Mouse (Mus musculus) CD4-positive helper T cell, adult 2 months (primary cell): ENCODE results near the gene 1110008P14Rik.
A peak's percentile ranks its signal among the peaks of the same experiment; 100 is the strongest.
"Not testable (repeated sequence)": the region's sequence is repeated elsewhere in the genome, so short reads cannot be mapped to it uniquely, and the experiment has no call there.

ENCODE experiments used
- DNase-seq: peaks from one replicate; pipeline ENCODE4 v3.0.0-alpha.2; 2012; ENCODE audit warnings: low read depth, missing footprints, low spot score

The 1110008P14Rik gene

DNA sequence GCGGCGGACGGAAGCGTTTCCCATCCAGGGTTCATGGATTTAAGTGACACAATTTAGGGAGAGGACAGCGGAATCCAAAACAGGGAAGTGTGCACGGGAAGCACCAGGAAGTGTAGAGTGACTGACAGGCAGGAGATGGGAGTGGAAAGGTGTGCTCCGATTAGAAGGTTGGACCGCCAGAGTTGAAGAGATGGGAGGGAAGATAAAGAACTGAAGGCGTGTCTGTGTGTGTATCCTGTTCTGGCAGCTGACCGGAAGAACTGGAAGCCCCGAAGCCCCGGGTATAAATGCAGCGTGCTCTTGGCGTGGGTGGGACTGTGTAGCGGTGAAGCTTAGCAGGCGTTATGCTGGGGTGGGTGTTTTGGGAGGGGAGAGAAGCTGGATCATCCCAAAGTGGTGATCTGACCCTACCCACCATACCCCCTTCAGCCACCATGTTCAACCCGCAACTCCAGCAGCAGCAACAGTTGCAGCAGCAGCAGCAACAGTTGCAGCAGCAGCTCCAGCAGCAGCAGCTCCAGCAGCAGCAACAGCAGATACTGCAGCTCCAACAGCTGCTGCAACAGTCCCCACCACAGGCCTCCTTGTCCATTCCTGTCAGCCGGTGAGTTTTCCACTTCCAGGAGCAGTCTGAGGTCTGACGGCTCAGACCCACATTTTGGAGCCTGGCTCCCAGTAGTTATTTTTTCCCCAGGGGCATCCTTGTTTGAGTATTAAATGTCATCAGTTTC, 18.2 kb downstream of the 1110008P14Rik start:
- peak; percentile 59 for DNase-seq

DNA sequence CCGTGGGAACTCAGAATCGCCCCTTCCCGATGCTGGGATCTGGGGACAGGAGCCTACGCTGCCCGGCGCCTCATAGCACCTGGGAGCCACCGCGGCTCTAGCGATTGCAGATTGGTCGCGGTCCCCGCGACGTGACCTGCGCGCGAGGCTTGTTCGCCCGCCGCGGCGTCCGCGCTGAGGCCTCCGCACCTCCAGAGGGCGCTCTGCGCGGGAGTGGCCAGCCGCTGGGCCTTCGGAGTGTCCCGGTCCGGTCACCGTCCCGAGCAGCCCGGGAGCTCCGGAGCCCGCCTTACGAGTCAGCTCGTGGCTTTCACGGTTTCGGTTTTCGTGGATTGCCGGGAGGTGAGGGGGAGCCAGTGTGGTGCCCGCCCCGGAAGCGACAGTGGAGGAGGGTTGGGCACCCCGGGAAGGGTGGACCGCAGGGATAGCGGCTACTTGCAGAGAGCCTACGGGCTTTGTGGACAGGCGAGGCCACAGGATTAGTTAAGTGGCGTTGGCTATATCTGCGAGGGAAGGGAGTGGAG, 18.9 kb downstream of the 1110008P14Rik start:
- peak; percentile 89 for DNase-seq

DNA sequence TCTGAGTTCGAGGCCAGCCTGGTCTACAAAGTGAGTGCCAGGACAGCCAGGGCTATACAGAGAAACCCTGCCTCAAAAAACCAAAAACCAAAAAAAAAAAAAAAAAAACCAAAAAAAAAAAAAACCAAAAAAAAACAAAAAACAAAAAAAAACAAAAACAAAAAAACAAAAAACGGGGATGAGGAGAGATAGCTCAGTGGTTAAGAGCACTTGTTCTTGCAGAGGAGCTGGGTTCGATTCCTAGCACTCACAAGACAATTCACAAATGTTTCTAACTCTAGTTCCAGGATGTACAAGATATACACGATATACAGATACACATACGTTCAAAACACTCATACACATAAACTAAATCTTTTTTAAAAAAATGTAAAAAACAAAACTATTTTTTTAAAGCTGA, 19.5 kb downstream of the 1110008P14Rik start:
- not testable (repeated sequence) for DNase-seq

DNA sequence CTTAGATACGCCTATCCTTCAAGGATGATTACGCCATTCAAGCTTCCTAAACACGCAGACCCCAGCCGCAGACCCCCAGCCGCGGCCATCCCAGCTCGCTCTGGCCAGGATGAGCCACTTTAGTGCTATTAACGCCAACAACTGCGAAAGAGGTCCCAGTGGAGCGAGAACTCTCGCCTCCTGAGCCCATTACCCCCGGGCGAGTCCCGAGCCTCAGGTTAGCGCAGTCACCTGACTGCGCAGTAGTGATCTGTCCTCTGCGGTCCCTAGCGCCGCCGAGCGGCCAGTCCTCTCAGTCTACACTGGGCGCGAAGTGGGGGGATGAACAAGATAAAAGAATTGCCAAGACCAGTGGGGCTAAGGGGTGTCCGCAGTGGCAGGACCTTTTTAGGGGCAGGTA, 20.3 kb downstream of the 1110008P14Rik start:
- peak; percentile 70 for DNase-seq

DNA sequence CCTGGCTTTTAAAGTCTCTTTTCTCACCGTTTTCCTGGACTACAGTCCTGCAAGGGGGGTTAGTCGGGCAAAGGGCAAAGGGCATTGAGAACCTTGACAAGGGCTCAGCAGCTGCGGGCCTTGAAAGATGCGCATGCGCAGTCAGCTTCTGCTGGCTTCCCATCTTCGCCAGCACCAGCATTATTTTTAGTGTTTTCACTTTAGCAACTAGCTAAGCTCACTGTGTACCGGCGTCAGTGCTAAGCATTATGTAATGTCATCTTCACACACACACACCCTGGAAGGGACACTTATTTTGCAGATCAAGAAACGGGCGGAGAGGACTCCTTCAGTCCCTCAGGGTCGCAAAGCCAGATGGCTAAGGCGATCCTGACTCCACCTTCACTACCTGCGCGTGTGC, 21.0 kb downstream of the 1110008P14Rik start:
- peak; percentile 73 for DNase-seq

DNA sequence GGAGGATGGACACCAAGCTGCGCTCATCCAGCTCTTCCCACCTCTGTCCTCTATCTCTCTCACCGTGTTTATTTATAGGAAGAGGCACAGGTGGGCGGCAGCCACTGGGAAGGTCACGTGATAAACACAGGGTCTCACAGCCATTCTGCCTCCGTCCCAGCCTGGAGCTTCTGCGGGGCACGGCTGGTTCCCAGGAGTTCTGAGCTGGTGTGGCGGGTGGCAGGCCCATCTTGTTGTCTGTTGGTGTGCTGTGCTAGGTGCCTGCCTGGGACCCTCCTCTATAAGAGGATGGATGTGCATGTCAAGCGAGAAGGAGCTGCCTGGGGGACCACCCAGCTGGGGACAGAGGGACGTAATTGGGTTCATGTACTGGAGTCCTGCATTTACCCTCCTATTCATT, 23.4 kb downstream of the 1110008P14Rik start:
- DNase-seq: no peak

DNA sequence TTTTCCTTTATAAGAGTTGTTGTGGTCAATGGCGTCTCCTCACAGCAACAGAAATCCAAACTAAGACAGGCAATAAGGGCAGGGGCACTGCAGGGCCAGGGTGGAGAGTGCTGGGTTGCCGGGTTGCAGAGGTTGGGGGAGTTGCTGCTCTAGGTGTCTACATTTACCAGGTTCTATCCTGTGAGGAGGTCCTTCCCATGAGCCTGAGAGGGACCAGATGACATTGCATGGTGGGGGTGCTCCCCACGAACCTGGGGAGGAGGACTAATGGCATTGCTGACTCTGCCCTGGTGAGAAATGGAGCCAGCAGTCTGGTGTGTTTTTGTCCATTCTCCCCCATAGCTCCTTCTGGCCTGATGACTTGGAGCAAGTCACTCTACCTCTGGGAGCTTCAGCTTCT, 24.0 kb downstream of the 1110008P14Rik start:
- no peak for DNase-seq

DNA sequence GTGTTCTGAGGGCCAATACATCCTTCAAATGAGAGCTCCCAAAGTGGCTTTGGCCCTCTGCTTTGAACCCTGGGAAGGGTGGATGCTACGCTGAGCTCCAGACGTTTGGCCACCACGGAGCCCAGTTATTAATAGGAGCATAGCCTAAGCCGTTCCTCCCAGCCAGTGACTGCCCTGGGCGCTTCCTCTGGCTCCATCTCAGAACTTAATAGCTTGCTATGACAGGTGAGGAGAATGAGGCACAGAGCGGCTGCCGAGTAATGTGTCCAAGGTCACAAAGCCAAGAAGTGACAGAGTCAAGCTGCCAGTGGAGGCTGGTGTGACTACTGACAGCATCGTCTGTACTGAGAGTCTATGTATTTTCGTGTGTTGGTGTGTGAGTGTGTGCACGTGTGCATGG, 25.5 kb downstream of the 1110008P14Rik start:
- DNase-seq: no peak

DNA sequence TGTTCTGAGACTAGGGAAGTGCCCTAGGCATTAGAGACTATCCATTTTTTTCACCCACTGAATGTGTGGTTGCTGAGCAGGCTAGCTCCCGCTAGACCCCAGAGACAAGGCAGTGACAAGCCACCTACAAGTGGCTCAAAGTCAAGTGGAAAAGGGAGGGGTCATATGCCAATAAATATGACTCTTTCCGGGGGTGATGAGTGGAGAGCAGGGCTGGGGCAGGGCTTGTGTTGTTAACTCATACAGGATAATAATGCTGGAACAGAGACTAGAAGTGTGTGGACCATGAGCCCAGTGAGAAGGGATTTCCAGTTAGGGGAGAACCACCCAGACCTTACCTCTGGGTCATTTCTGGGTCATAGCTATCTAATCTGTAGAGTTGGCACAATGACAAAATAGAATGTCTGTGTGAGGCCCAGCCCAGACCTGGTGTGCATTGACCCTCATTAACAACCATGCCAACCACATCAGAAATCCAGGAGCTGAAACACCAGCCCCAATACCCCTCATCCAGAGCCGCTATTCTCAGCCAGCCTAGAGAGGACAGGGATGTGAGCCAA, 27.3 kb downstream of the 1110008P14Rik start:
- no peak for DNase-seq

DNA sequence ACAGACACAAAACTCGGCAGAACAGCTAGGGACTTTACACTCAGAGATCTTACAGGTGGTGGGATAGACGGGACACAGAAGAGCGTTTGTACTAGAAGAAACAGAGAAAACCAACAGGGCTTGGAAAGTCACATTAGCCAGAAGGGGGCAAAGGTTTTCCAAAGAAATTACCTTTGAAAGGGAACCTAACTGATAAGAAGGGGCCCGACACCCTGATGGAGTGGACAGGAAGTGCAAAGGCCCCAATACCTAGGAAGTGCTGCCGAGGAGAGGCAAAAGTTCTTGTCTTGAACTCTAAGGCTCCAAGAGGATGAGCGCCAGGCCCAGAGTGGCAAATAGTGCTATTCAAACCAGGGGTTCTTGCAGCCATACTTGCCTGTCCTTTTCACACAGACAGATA, 27.9 kb downstream of the 1110008P14Rik start:
- no peak for DNase-seq

DNA sequence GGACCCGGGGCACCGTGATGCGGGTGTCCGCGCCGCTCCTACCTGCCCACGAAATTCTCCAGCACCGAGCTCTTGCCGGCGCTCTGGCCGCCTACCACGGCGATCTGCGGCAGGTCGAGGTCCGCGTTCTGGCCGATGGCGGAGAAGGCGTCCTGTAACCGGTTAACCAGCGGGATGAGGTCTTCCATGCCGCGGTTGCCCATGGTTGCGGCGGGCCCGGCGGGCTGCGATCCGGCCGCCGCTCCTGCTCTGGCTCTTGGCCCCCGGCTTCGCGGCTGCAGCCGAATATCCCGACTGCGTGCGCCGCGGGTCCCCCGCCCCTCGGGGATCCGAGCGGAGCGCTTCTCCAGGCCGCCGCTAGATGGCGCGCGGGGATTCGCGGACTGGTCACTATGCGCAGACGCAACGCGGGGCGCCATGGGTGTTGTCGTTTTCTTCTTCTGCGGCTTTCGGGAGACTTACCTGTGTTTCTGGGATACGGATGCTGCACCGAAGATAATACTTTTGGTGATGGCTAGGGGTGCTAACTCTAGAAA, 28.7 kb downstream of the 1110008P14Rik start, which contains the start of gene Dnm1:
TSS of gene Dnm1 (minus strand) at position 332 of the 536 bp plus-strand sequence.
- DNase-seq: peak; percentile 86

DNA sequence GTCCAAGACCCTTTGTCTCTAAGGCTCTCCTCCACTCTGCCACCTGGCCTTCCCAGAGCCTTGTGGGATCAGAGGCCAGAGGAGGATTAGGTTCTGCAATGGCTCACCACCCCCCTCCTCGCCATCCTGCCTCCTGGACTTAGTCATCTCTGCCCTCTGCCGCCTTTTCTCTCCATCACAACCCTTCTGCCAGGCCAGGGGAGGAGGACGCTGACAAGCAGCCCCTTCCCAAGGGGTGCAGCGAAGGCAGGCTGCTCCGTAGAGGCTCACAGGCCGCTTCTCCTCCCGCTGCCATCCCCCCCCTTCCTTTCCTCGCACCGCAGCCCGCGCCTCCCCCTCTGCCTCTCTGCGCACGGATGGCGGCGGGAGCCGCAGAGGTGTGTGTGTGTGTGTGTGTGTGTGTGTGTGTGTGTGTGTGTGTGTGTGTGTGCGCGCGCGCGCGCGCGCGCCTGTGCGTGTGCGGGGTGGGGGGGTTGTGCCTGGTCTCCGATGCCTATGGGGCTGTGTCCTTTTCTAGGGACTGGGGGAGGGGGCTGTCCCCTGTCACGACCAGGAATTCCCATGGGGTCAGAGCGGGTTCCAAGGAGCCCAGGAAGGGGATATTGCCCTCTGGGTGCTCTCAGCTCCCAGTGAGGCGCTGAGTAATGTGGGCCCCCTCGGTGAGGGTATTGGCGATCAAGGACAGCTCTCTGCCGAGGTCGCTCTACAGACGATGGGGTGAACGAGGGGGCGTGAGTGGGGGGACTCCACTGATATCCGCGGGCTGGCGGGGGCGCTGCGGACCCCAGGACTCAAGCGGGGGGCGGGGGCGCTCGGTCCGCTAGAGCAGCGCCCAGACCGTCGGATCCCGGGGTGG, 29.4 kb downstream of the 1110008P14Rik start, which contains the start of gene Ciz1:
TSS of gene Ciz1 (plus strand) at position 177 of the 856 bp plus-strand sequence.
- peak; percentile 68 for DNase-seq

DNA sequence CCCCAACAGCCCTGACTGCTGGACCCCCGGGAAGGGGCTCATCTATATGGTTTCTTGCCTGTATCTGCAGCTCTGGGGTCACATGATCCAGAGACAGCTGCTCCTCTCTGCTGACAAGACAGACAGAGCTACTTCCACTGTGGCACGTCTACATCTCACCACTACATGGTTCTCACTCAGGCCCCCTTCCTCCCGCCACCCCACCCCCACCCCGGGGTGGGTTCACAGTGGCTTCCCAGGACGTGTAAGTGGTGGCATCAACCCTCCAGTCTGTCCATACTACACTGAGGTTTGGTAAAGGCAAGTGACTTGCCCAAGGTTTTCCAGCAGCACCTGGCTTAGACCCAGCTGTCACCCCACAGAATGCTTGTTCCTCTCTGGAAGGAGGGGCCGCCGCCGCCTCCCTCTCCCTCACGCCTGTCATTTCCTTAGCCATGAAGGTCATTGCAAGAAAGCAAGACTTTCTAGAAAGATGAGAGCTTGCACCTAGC, 30.2 kb downstream of the 1110008P14Rik start:
- peak; percentile 16 for DNase-seq

DNA sequence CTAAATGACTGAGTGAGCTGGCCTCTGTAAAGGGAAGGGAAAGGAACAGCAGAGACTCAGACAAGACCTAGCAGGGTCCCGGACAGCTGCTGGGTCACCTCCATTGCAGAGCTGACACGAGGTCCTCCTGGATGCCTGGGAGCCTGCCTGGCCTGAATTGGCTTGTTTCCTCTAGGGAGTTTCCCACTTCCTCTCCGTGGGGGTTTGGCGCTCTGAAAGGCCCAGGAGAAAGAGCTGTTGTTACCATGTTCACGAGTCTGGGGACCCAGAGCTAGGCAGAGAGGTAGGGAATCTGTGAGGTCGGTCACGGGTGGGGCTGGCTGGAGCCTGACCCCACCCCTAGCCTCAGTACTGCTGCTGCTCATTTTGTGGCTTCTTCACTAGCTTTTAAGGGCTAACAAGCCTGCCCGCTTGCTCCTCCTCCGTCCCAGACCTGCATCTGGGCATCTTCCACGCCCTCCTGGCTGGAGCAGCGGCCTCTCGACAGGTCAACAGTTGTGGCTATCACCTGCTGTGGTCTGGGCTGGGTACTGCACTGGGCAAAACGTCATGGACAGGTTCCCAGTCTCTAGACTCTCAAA, 31.2 kb downstream of the 1110008P14Rik start:
- DNase-seq: no peak

DNA sequence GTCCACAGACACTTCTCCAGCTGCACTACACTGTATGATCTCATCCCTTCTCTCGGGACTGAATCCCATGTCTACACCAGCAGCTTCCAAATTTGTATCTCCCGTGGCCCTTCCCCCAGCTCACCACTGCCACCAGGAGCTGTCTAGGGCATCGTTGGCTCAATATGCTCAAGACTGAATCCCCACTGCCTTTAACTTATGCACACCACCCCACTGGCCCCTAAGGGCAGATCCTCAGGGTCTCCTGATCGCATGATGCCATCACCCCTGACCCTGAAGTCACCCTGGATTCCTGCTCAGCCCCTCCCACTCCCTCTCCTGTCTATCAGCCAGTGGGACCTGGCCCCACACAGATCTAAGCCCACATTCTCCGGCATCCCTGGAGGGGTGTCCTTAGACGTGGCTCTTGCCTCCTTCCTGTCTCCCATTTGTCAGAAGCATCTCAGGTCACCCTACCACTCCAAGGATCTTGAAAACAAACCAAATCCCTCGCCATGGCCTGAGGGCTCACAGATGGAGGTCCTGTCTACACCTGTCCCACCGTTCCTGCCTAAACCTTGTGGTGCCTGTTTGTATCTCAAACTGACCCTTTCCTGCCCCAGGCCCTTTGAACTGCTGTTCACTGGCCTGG, 32.0 kb downstream of the 1110008P14Rik start:
- no peak for DNase-seq

DNA sequence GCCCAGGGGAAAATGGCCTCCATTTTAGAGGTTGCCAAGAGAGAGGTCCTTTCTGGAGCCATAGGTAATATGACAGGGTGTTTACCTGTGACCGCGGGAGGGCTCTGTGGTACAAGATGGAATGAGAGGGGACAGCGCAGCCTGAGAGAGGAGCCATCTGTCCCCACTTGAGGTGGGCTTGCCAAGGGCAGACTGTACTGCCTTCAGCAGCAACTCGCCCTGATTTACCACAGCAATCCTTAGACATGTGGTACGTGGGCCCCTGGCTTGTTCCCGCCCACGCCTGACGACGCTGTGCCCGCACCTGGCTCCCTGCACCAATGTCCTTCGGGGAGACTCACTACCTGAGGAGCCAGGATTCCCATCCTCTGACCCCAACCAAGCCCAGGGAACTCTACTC, 33.4 kb downstream of the 1110008P14Rik start:
- no peak for DNase-seq

DNA sequence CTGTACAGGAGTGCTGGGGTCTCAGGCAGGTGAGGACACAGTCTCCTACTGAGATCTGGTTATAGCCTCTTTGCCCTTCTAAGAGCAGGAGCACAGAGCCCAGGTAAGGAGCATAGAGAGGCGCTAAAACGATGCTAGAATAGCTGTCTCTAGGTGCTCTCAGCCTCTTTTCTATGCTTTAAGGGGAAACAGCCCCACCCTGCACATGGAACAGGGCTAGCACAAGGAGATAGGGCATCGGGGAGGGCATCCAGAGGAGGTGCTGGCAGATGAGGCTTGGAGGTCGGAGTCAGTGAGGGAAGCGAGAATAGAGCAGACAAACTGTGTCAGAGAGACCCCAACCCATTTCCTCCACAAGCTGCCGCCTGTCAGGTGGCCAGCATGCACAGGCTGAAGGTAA, 34.7 kb downstream of the 1110008P14Rik start:
- no peak for DNase-seq

DNA sequence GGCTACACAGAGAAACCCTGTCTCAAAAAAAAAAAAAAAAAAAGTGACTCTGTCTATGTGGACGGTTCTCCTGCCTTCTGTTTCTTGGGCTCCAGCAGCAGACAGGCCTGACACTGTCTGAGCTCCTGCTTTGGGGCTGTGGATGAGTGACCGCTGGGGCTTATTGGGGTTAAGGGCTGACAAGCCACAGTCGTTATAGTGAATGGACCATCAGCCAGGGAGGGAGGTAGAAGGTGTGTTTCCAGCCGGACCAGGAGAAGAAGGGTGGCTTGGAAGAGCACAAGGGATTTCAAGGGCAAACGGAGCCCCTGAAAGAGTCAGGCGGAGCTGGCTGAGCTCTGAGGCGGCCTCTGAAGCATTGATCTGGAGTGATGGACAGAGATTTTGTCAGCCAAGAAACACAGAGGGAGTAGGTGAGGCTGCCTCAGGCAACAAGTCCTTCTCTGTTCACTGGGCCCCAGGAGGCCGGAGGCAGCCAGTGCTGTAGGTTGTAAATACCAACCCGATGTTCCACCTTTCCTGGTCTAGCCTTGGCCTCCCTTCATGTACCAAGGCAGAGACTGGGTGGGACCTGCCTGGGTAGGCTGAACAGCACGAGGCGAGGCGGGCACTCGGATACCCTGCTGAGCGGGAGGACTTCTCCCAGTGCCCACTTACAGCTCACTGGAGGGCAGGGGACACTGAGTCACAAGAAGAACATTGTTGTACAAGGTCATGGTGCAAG, 37.0 kb downstream of the 1110008P14Rik start:
- DNase-seq: no peak

DNA sequence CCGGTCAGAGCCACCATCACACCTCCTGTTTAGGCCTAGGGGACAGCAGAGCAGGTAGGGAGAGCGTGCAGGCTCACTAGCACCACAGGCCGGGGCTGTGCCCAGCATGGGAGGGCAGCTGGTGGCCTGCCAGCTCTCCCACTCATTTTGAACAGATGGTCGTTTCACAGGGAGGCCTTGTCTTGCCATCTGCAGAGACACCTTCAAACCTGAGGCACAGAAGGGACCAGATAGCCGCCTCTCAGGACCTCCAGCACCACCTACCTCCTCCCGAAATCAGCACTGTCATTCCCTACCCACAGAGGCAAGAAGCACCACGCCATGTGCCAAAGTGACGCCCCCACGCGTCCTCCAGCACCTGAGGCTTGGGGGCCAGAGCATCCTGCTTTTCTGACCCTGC, 37.7 kb downstream of the 1110008P14Rik start:
- DNase-seq: no peak

DNA sequence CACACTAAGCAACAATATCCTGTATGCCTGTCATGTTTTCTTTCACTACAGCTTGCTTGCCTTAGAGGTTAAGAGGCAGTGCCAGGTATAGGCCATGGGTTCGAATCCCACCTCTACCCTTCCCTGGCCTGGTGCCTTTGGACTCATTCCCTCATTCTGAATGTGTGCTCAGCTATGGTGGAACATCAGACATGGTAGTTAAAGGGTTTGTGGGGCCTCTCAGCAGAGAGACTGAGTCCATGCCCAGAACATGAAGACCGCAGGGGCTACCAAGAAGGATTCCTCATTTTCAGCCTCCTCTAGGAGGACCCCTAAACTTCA, 38.4 kb downstream of the 1110008P14Rik start:
- no peak for DNase-seq
